Mouse (Mus musculus) stomach, postnatal 0 days (tissue): ENCODE data around the gene Agbl4. TPM values are rescaled to one million over a fixed set of nuclear protein-coding genes. Genes with fewer than 3 reads are reported as not detected.

ENCODE experiments used
- ATAC-seq: fragments of 200-750 bp; cut with Nextera tagmentation; 2 replicates; pipeline ENCODE4 v1.8.0; 2017; ENCODE audit not compliant: low FRiP score, low TSS enrichment
- DNase-seq: peaks from one replicate; pipeline ENCODE4 v3.0.0-alpha.2; 2016; ENCODE audit warnings: low spot score
- H3K27ac ChIP-seq: fragments of 300-500 bp; sonication (generic); replicated peaks from 2 replicates; pipeline ENCODE4 v1.5.1; 2014; ENCODE audit warnings: mild to moderate bottlenecking, control low read depth
- H3K27me3 ChIP-seq: fragments of 300-500 bp; sonication (generic); 2 replicates; pipeline ENCODE4 v1.6.1; 2014; ENCODE audit warnings: low read length; ENCODE audit not compliant: control insufficient read depth, insufficient read depth
- H3K36me3 ChIP-seq: fragments of 300-500 bp; sonication (generic); 2 replicates; pipeline ENCODE4 v1.6.1; 2014; ENCODE audit warnings: low read length, mixed read lengths; ENCODE audit not compliant: control insufficient read depth, insufficient read depth
- H3K4me1 ChIP-seq: fragments of 300-500 bp; sonication (generic); replicated peaks from 2 replicates; pipeline ENCODE4 v1.6.1; 2014; ENCODE audit warnings: antibody characterized with exemption; ENCODE audit not compliant: control insufficient read depth, insufficient read depth
- H3K4me2 ChIP-seq: fragments of 300-500 bp; sonication (generic); replicated peaks from 2 replicates; pipeline ENCODE4 v1.6.1; 2014; ENCODE audit warnings: low read depth, mild to moderate bottlenecking, control low read depth, moderate library complexity
- H3K4me3 ChIP-seq: fragments of 300-500 bp; sonication (generic); 2 replicates; pipeline ENCODE4 v1.5.1; 2014; ENCODE audit warnings: low read depth, low read length, control low read depth
- H3K9ac ChIP-seq: fragments of 300-500 bp; sonication (generic); 2 replicates; pipeline ENCODE4 v1.6.1; 2014; ENCODE audit warnings: mild to moderate bottlenecking, low read length, control low read depth, mixed read lengths
- H3K9me3 ChIP-seq: fragments of 300-500 bp; sonication (generic); 2 replicates; pipeline ENCODE4 v1.6.1; 2016; ENCODE audit warnings: low read length; ENCODE audit not compliant: control insufficient read depth
- CTCF ChIP-seq: IDR thresholded peaks from 2 replicates; pipeline ENCODE4 v1.5.1; 2016; ENCODE audit warnings: antibody characterized with exemption, low read depth, mild to moderate bottlenecking, moderate library complexity
- EP300 ChIP-seq: optimal IDR thresholded peaks from 2 replicates; pipeline ENCODE3; 2016; ENCODE audit warnings: antibody characterized with exemption
- WGBS: fragments of 180-500 bp; shearing (Covaris S2); extraction: QIAGEN DNeasy Blood & Tissue Kit; methylation state at CpG from one replicate; pipeline ENCODE4 v1.1.7; 2014; 5-methylcytosine and 5-hydroxymethylcytosine counted together
- polyA plus RNA-seq: library from polyadenylated mRNA; unstranded; fragments of >200 nt; fragmentation: Nextera tagmentation; extraction: Ambion mirVana; gene quantifications from 2 replicates; pipeline ENCODE4 v1.2.1, GENCODE M21; 2015

Gene Agbl4
- polyA plus RNA-seq, 1 experiment from 2014 or later, result 0.10 TPM

DNA sequence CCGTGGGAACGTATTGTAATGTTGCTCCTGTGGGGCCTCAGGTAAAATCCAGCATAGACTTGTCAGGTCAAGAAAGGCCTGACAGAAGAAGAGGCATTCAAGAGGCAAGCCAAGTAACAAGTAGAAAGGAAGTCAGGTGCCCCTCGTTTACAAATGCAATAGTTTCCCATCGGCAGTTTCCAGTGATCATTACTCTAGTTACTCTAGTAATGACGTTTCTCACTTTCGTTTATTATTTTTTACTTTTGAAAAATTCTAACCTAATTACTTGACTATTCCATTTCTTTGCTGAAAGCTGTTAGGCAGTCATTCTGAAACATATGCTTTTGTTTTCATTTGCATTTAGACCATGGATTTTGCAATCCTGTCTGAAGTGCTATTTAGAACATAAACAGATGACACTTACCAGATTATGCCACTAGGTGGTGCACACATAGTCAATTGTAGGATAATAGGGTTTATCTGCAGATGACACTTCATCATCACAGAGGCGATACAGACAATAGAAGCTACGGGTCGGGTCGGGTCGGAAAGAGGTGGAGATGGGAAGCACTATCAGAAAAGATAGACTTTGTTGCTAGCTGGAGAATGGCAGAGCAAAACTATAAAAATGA lies 930.4 kb downstream of the Agbl4 start:
- no peak overlapping the region for H3K4me2 ChIP-seq
- H3K27me3 ChIP-seq, result no peaks in the 10 kb centered on the region
- H3K36me3 ChIP-seq, result no peaks in the 10 kb centered on the region
- WGBS, result 55% methylated on average over 11 of the region's 11 CpGs
- H3K27ac ChIP-seq, result no peak overlapping the region
- ATAC-seq, result no peak
- no peak overlapping the region for H3K9ac ChIP-seq
- H3K9me3 ChIP-seq, result no peaks in the 10 kb centered on the region
- TF ChIP-seq EP300 (no peak), CTCF (peak; percentile 87)
- no peak for DNase-seq
- H3K4me3 ChIP-seq, result no peak overlapping the region
- H3K4me1 ChIP-seq, result no peaks in the 10 kb centered on the region

DNA sequence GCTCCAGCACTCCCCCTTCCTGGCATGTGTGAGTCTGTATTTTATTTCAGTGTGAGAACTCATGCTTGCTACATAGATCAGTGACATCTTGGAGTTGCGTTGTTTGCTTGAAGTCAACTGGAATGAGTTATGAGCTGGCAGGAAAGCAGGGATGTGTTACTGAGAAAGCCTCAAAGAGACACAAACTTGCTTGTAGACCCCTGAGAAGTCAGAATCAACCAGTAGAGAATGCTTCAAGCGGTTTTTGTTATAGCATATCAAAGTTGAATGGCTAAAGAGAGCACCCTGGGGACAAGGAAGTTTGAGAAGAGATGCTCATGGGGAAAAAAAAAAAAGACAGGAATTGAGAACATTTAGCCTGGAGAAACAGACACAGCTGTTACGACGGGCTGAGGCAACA lies 932.0 kb downstream of the Agbl4 start:
- Histone ChIP-seq H3K9me3 (no peaks in the 10 kb centered on the region), H3K36me3 (no peaks in the 10 kb centered on the region), H3K4me1 (no peaks in the 10 kb centered on the region), H3K9ac (no peak overlapping the region), H3K4me2 (no peak overlapping the region), H3K4me3 (no peak overlapping the region), H3K27me3 (no peaks in the 10 kb centered on the region), H3K27ac (no peak overlapping the region)
- WGBS, result 77% methylated on average over 4 of the region's 4 CpGs
- no peak for DNase-seq
- TF ChIP-seq CTCF (no peak), EP300 (no peak)
- ATAC-seq, result no peak

DNA sequence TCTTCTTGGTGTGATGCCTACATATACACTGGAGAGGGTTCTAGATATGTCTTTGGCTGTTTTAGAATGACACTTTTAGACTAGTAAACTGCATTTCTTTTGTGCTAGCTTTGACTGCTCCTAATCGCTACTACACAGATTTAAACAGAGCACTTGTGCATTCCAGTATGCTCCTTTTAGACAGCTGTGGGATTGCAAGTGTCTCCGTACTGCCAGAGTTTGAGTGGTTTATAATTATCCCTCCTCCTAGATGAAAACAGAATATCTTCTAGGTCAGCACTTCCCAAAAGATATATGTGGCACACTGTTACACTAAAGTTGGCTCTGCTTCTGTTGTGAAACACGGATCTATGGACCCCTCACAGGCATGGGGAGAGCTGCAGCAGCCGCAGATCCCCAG lies 935.4 kb downstream of the Agbl4 start:
- no peak for ATAC-seq
- Histone ChIP-seq H3K27ac (no peak overlapping the region), H3K9me3 (no peaks in the 10 kb centered on the region), H3K9ac (no peak overlapping the region), H3K27me3 (no peaks in the 10 kb centered on the region), H3K36me3 (no peaks in the 10 kb centered on the region), H3K4me2 (no peak overlapping the region), H3K4me1 (no peaks in the 10 kb centered on the region), H3K4me3 (no peak overlapping the region)
- no peak for DNase-seq
- TF ChIP-seq EP300, result no peak
- no peak for TF ChIP-seq CTCF
- WGBS, result 61% methylated on average over 4 of the region's 4 CpGs

DNA sequence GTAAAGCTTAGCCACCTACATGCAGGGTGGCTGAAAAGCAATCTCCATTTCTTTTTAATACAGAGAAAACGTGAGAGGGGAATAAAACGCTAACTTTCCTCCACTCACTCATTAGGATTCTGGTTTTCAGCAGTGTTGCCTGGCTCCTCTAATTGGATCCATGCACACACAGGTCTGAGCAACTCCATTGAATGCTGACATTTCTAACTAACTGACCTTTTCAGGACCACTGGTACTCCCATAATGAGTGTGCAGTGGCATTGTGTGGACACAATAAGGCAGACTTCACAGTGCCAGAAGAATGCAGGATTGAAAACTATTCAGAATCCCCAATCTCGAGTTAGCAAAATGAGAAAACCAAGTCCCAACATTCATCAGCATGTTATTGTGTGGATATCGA lies 952.5 kb downstream of the Agbl4 start:
- TF ChIP-seq CTCF (no peak), EP300 (no peak)
- no peak overlapping the region for H3K9ac ChIP-seq
- H3K4me3 ChIP-seq, result no peak overlapping the region
- H3K9me3 ChIP-seq, result no peaks in the 10 kb centered on the region
- DNase-seq (no peak), ATAC-seq (no peak)
- no peaks in the 10 kb centered on the region for H3K4me1 ChIP-seq
- no peak overlapping the region for H3K27ac ChIP-seq
- no peaks in the 10 kb centered on the region for H3K27me3 ChIP-seq
- WGBS, result 58% methylated on average over 4 of the region's 4 CpGs
- no peak overlapping the region for H3K4me2 ChIP-seq
- no peaks in the 10 kb centered on the region for H3K36me3 ChIP-seq

DNA sequence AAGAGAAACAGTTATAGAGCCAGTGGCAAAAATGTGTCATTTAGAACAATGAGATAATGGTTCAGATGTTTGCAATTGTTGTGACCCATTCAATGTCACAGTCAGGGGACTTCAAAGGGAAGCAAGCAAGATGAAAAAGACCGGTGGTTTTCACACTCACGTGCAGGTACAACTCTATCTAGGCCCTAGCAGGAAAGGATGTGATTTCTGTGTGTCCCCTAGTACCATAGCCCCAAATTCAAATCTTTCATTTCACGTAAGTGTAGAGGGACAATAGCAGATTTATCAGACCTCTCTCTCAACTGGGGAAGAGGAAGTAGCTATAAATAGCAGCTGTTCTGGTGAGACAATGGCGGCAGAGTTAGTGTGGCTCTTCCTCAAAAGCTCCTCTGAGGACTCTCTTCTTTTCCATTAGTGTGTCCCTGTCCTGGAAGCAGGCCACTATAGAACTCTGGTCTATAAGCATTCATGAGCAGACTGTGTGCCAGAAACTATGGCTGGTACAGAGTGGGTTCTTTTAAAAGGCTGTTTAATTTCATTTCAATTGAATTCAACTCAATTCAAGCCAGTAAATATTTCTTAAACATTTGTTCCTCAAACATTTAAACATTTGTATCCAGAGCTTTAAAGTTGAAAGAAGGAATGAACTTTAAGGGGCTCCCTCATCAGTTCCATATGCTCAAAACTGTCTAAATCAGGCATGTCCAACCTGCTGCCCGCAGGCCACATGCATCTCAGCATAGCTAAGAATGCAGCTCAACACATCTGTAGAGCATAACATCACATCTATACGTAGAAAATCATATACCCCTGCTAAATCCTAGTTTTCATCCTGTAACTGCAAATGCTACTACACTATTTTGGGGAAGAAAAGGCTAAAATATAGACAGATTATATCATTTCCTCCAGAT lies 953.4 kb downstream of the Agbl4 start:
- ATAC-seq (no peak), DNase-seq (no peak)
- no peaks in the 10 kb centered on the region for H3K9me3 ChIP-seq
- H3K4me3 ChIP-seq, result no peak overlapping the region
- no peak overlapping the region for H3K4me2 ChIP-seq
- no peak for TF ChIP-seq EP300
- TF ChIP-seq CTCF, result no peak
- no peak overlapping the region for H3K27ac ChIP-seq
- no peak overlapping the region for H3K9ac ChIP-seq
- H3K4me1 ChIP-seq, result no peaks in the 10 kb centered on the region
- no peaks in the 10 kb centered on the region for H3K36me3 ChIP-seq
- WGBS, result 59% methylated on average over 6 of the region's 6 CpGs
- no peaks in the 10 kb centered on the region for H3K27me3 ChIP-seq

DNA sequence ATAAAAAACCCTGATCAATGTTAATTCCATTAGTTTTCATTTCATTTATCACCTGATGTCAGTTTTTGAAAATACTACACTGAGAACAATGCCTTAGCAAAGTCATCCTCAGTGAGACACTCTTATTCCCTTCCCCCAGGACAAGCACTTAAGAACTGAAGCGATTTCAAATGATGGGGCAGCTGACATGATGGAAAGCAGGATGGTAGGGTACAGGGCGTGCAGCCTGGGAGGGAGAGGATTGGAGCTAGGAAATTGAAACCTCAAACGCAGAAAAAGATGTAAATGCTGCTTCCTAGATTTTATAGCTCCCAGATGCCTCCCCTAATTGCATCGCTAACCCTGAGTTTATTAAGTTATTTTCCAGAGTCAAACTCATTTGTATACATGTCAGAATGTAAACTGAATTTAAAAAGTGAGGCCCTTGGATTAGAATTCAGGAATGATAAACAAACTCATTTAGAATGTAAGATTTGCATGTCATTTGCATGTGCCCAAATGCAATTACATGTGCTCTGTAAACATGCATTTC lies 959.2 kb downstream of the Agbl4 start:
- Histone ChIP-seq H3K4me2 (no peak overlapping the region), H3K36me3 (no peaks in the 10 kb centered on the region), H3K9ac (no peak overlapping the region), H3K4me1 (no peaks in the 10 kb centered on the region), H3K27me3 (no peaks in the 10 kb centered on the region), H3K27ac (no peak overlapping the region), H3K4me3 (no peak overlapping the region), H3K9me3 (no peaks in the 10 kb centered on the region)
- DNase-seq (no peak), ATAC-seq (no peak)
- TF ChIP-seq EP300 (no peak), CTCF (no peak)
- 37% methylated on average over 4 of the region's 4 CpGs for WGBS
